Mouse (Mus musculus) layer of hippocampus, postnatal 14 days (tissue): ENCODE results near the gene Ppp3ca. TPM values are rescaled to one million over a fixed set of nuclear protein-coding genes. Genes with fewer than 3 reads are reported as not detected.
"Not testable (repeated sequence)": the region's sequence is repeated elsewhere in the genome, so short reads cannot be mapped to it uniquely, and the experiment has no call there.

ENCODE experiments used
- DNase-seq, 2 experiments: peaks; one replicate each; pipeline ENCODE4 v3.0.0; 2021 to 2022; ENCODE audit warnings: low spot score in 2 of 2, mixed read lengths in 1 of 2
- total RNA-seq, 2 experiments: library from RNA; stranded (reverse); gene quantifications; 2 replicates each; pipeline ENCODE4 v1.2.3; 2021

The Ppp3ca gene
- total RNA-seq, 2 experiments from 2014 or later = 988 to 997 TPM

GRCm38 (mm10) chr3:136684191-136684958, 14.5 kb downstream of the Ppp3ca start:
- no peak for DNase-seq

GRCm38 (mm10) chr3:136686429-136686828, 16.5 kb downstream of the Ppp3ca start:
- no peak for DNase-seq

GRCm38 (mm10) chr3:136688101-136688586, 18.2 kb downstream of the Ppp3ca start:
- no peak for DNase-seq

- DNase-seq = peak in 1 of 2 experiments; percentile 0
Measured at GRCm38 (mm10) chr3:136689793-136690543, 20.0 kb downstream of the Ppp3ca start.

- DNase-seq = no peak
Measured at GRCm38 (mm10) chr3:136691984-136692383, 22.1 kb downstream of the Ppp3ca start.

- no peak for DNase-seq
Measured at GRCm38 (mm10) chr3:136693547-136693946, 23.6 kb downstream of the Ppp3ca start.

- no peak for DNase-seq
Measured at GRCm38 (mm10) chr3:136697626-136698191, 27.8 kb downstream of the Ppp3ca start.

- not testable (repeated sequence) for DNase-seq
Measured at GRCm38 (mm10) chr3:136699711-136700110, 29.8 kb downstream of the Ppp3ca start.

GRCm38 (mm10) chr3:136700447-136701009, 30.6 kb downstream of the Ppp3ca start:
- DNase-seq = no peak

GRCm38 (mm10) chr3:136702861-136703260, 32.9 kb downstream of the Ppp3ca start:
- DNase-seq = no peak

GRCm38 (mm10) chr3:136704515-136705247, 34.8 kb downstream of the Ppp3ca start:
- no peak for DNase-seq

GRCm38 (mm10) chr3:136706048-136706447, 36.1 kb downstream of the Ppp3ca start:
- no peak for DNase-seq

GRCm38 (mm10) chr3:136706771-136707170, 36.8 kb downstream of the Ppp3ca start:
- DNase-seq = no peak

- no peak for DNase-seq
Measured at GRCm38 (mm10) chr3:136707222-136708019, 37.5 kb downstream of the Ppp3ca start.

- no peak for DNase-seq
Measured at GRCm38 (mm10) chr3:136708230-136708629, 38.3 kb downstream of the Ppp3ca start.

GRCm38 (mm10) chr3:136710310-136710906, 40.5 kb downstream of the Ppp3ca start:
- DNase-seq = no peak

- DNase-seq = peak in 1 of 2 experiments; percentile 57
Measured at GRCm38 (mm10) chr3:136714307-136715039, 44.5 kb downstream of the Ppp3ca start.

- DNase-seq = no peak
Measured at GRCm38 (mm10) chr3:136716247-136716646, 46.3 kb downstream of the Ppp3ca start.

- no peak for DNase-seq
Measured at GRCm38 (mm10) chr3:136718412-136718811, 48.5 kb downstream of the Ppp3ca start.
